Mouse (Mus musculus): ENCODE measurements around the gene Arnt2.

Arnt2 gene

GRCm38 (mm10) chr7:84247960-84248665 lies 161.9 kb downstream of the Arnt2 start:
- DNase-seq (ENCODE audit: low spot score in 2 of 2): no peak

GRCm38 (mm10) chr7:84246878-84247277 lies 163.1 kb downstream of the Arnt2 start:
- DNase-seq (ENCODE audit: low spot score in 2 of 2): no peak

GRCm38 (mm10) chr7:84246093-84246492 lies 163.9 kb downstream of the Arnt2 start:
- DNase-seq (ENCODE audit: low spot score in 2 of 2): no peak

GRCm38 (mm10) chr7:84240406-84240805 lies 169.6 kb downstream of the Arnt2 start:
- DNase-seq (ENCODE audit: low spot score in 2 of 2): no peak

GRCm38 (mm10) chr7:84237655-84238054 lies 172.3 kb downstream of the Arnt2 start:
- no peak for DNase-seq (ENCODE audit: low spot score in 2 of 2)

- no peak for DNase-seq (ENCODE audit: low spot score in 2 of 2)
Observed at GRCm38 (mm10) chr7:84231396-84231795, 178.6 kb downstream of the Arnt2 start.

- DNase-seq (ENCODE audit: low spot score in 2 of 2): no peak
Observed at GRCm38 (mm10) chr7:84227652-84228051, 182.3 kb downstream of the Arnt2 start.

- no peak for DNase-seq (ENCODE audit: low spot score in 2 of 2)
Observed at GRCm38 (mm10) chr7:84226909-84227308, 183.1 kb downstream of the Arnt2 start.

GRCm38 (mm10) chr7:84212112-84212511 lies 197.9 kb downstream of the Arnt2 start:
- no peak for DNase-seq (ENCODE audit: low spot score in 2 of 2)

GRCm38 (mm10) chr7:84210585-84211291 lies 199.2 kb downstream of the Arnt2 start:
- DNase-seq (ENCODE audit: low spot score in 2 of 2): no peak

GRCm38 (mm10) chr7:84203981-84204380 lies 206.0 kb downstream of the Arnt2 start:
- DNase-seq (ENCODE audit: low spot score in 2 of 2): no peak

- DNase-seq (ENCODE audit: low spot score in 2 of 2): no peak
Observed at GRCm38 (mm10) chr7:84201151-84202068, 208.6 kb downstream of the Arnt2 start.

GRCm38 (mm10) chr7:84197208-84197860 lies 212.6 kb downstream of the Arnt2 start:
- DNase-seq (ENCODE audit: low spot score in 2 of 2): no peak
